Mouse (Mus musculus) myocyte (in vitro differentiated cells): ENCODE data around the gene Filip1.
"Not testable (repeated sequence)": the region's sequence is repeated elsewhere in the genome, so short reads cannot be mapped to it uniquely, and the experiment has no call there.

Experiments used
- E2F4 ChIP-seq: IDR thresholded peaks from one replicate; pipeline ENCODE4 v1.6.1; 2011; ENCODE audit warnings: mild to moderate bottlenecking, control low read depth, moderate library complexity; ENCODE audit not compliant: insufficient read depth
- MAX ChIP-seq: IDR thresholded peaks from one replicate; pipeline ENCODE4 v1.6.1; 2011; ENCODE audit warnings: low read depth, mild to moderate bottlenecking, control low read depth
- MYOD1 ChIP-seq, 3 experiments: IDR thresholded peaks; one replicate each; pipeline ENCODE4 v1.6.1; 2011; ENCODE audit warnings: control low read depth in 2 of 3, low read depth in 2 of 3, mild to moderate bottlenecking in 2 of 3, moderate library complexity in 1 of 3; ENCODE audit not compliant: insufficient read length in 2 of 3, control insufficient read depth in 1 of 3
- POLR2A ChIP-seq: IDR thresholded peaks from one replicate; pipeline ENCODE4 v1.6.1; 2011; ENCODE audit warnings: low read depth, mild to moderate bottlenecking, control low read depth, moderate library complexity; ENCODE audit not compliant: insufficient read length
- REST ChIP-seq: IDR thresholded peaks from one replicate; pipeline ENCODE4 v1.6.1; 2011; ENCODE audit warnings: mild to moderate bottlenecking, control low read depth, moderate library complexity; ENCODE audit not compliant: insufficient read depth, insufficient read length
- SRF ChIP-seq: IDR thresholded peaks from one replicate; pipeline ENCODE4 v1.6.1; 2011; ENCODE audit warnings: low read depth; ENCODE audit not compliant: control insufficient read depth, insufficient read length
- TCF12 ChIP-seq: IDR thresholded peaks from one replicate; pipeline ENCODE4 v1.6.1; 2011; ENCODE audit warnings: mild to moderate bottlenecking, control low read depth; ENCODE audit not compliant: poor library complexity, insufficient read depth, severe bottlenecking
- USF1 ChIP-seq: IDR thresholded peaks from one replicate; pipeline ENCODE4 v1.6.1; 2011; ENCODE audit warnings: low read depth, mild to moderate bottlenecking, control low read depth, moderate library complexity

DNA sequence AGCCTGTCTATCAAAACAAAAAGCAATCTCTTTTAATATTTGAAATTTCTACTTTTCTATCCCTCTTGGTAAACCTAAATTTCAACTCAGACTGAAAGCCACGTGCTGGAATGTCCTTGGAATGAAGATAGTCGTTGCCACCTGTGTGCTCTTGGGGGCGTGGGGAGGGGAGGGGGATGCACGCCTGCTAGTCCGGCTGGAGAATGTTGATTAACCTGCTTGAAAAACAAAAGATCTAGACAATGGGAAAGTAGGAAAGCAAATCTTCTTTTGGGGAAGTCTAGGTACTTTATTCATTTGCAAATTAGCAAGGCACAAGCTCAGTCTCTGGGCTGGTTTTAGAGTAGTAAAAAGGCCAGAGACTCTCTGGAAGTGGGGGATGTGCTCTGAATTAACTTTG lies 36.6 kb upstream of the Filip1 start:
- not testable (repeated sequence) for TF ChIP-seq REST; POLR2A; TCF12; USF1; SRF; MAX; MYOD1 (IDR thresholded peaks at IDR 0.05; ENCODE audit: control insufficient read depth in 1 of 3, insufficient read length in 2 of 3, low read depth in 2 of 3); E2F4
